In genomic region chr2:172348297-172348950, GRCm38 (mm10) we compare ENCODE assay signal across 10 mouse cellular contexts. TPM values are rescaled to one million over a fixed set of nuclear protein-coding genes. Genes with fewer than 3 reads are reported as not detected.
DNase-seq lines count a peak whose midpoint lies in the region; ATAC-seq and TF ChIP-seq lines count a peak whose summit lies in the region.
"Had no signal": no experiment of that assay in that cellular context is flagged by ENCODE, and none has a peak within 500 bp of the region (broad histone marks: within the 10 kb centered on the region; RNA-seq: fewer than 3 reads in every experiment).

No protein-coding gene starts in this region.

- no peak overlapping the region for H3K9ac ChIP-seq in neural tube, embryonic 11.5 days (ENCODE audit: low read length)
- H3K9ac ChIP-seq in heart, postnatal 0 days (replicated peaks; ENCODE audit: low read depth, low read length) = no peak overlapping the region
- peak overlapping the region; percentile 99 for H3K9ac ChIP-seq in liver, embryonic 16.5 days (ENCODE audit: low read depth, low read length)
- no peak overlapping the region for H3K9ac ChIP-seq in stomach, embryonic 16.5 days (ENCODE audit: low read length)

- H3K27ac ChIP-seq in neural tube, embryonic 11.5 days (ENCODE audit: low read depth, low read length) = no peak overlapping the region
- no peak overlapping the region for H3K27ac ChIP-seq in heart, postnatal 0 days (ENCODE audit: low read depth)
- H3K27ac ChIP-seq in liver, embryonic 16.5 days (ENCODE audit: low read length) = peak overlapping the region; percentile 98
- peak overlapping the region; percentile 71 for H3K27ac ChIP-seq in stomach, embryonic 16.5 days (ENCODE audit: low read length)
- H3K27ac ChIP-seq: heart, adult 2 months had no signal

- ATAC-seq in neural tube, embryonic 11.5 days (ENCODE audit: insufficient read depth, low FRiP score, low TSS enrichment) = no peak
- no peak for ATAC-seq in heart, postnatal 0 days (ENCODE audit: insufficient read depth, low read depth)
- peak; percentile 73 for ATAC-seq in liver, embryonic 16.5 days (ENCODE audit: low read depth)
- ATAC-seq in stomach, embryonic 16.5 days (ENCODE audit: insufficient read depth, low FRiP score) = no peak
- no peak for ATAC-seq in inflammation-experienced regulatory T-cells, adult 6 months
- ATAC-seq: Patski had no signal

- no peak for DNase-seq in neural tube, embryonic 11.5 days (ENCODE audit: low spot score)
- no peak for DNase-seq in neural tube, embryonic 10.5 days (ENCODE audit: extremely low spot score, low spot score)
- DNase-seq in heart, postnatal 0 days (ENCODE audit: low spot score) = peak; percentile 22
- no peak for DNase-seq in urinary bladder, adult 18-20 months (ENCODE audit: low spot score in 2 of 2)
- no peak for DNase-seq in cerebellum, adult 11 months

- TF ChIP-seq CTCF in heart, postnatal 0 days (IDR thresholded peaks at IDR 0.05; ENCODE audit: low read depth) = no peak

- H3K4me1 ChIP-seq in neural tube, embryonic 11.5 days (ENCODE audit: control insufficient read depth, insufficient read depth, low read length) = peaks cover 6% of the 10 kb centered on the region; the same call in 1 of the 2 replicates
- peaks cover 18% of the 10 kb centered on the region; the same call in 1 of the 2 replicates for H3K4me1 ChIP-seq in heart, postnatal 0 days (ENCODE audit: control insufficient read depth, insufficient read depth)
- H3K4me1 ChIP-seq in liver, embryonic 16.5 days (ENCODE audit: control insufficient read depth, low read depth, low read length) = peaks cover 53% of the 10 kb centered on the region
- peaks cover 29% of the 10 kb centered on the region for H3K4me1 ChIP-seq in stomach, embryonic 16.5 days (ENCODE audit: control insufficient read depth, insufficient read depth, low read length)

- H3K4me2 ChIP-seq in neural tube, embryonic 11.5 days (ENCODE audit: low read depth) = 0 out of 2 replicates have a peak overlapping the region, but pooled peaks have one; percentile 6
- H3K4me2 ChIP-seq in heart, postnatal 0 days (ENCODE audit: low read depth, low read length) = no peak overlapping the region
- H3K4me2 ChIP-seq in liver, embryonic 16.5 days (ENCODE audit: low read depth, low read length) = peak overlapping the region; percentile 76
- no peak overlapping the region for H3K4me2 ChIP-seq in stomach, embryonic 16.5 days (ENCODE audit: low read depth, low read length)

- no peaks in the 10 kb centered on the region for H3K27me3 ChIP-seq in neural tube, embryonic 11.5 days (ENCODE audit: control insufficient read depth, insufficient read depth, low read length)
- no peaks in the 10 kb centered on the region for H3K27me3 ChIP-seq in heart, postnatal 0 days (ENCODE audit: control insufficient read depth, insufficient read depth, low read length)
- no peaks in the 10 kb centered on the region for H3K27me3 ChIP-seq in liver, embryonic 16.5 days (ENCODE audit: control insufficient read depth, insufficient read depth, low read depth, low read length)
- H3K27me3 ChIP-seq in stomach, embryonic 16.5 days (ENCODE audit: control insufficient read depth, insufficient read depth, low read length) = no peaks in the 10 kb centered on the region
- H3K27me3 ChIP-seq: Patski had no signal

- TF ChIP-seq EP300 in heart, postnatal 0 days (IDR thresholded peaks at IDR 0.05; ENCODE audit: low read depth) = no peak

- H3K9me3 ChIP-seq in neural tube, embryonic 11.5 days (ENCODE audit: control insufficient read depth, low read length) = no peaks in the 10 kb centered on the region
- no peaks in the 10 kb centered on the region for H3K9me3 ChIP-seq in heart, postnatal 0 days (replicated peaks; ENCODE audit: control insufficient read depth, low read length)
- H3K9me3 ChIP-seq in liver, embryonic 16.5 days (replicated peaks; ENCODE audit: control insufficient read depth, low read length) = no peaks in the 10 kb centered on the region
- H3K9me3 ChIP-seq in stomach, embryonic 16.5 days (replicated peaks; ENCODE audit: control insufficient read depth, low read length) = 0 out of 2 replicates have a peak, but pooled peaks cover 2% of the 10 kb centered on the region

- no peaks in the 10 kb centered on the region for H3K36me3 ChIP-seq in neural tube, embryonic 11.5 days (ENCODE audit: control insufficient read depth, insufficient read depth, low read length)
- H3K36me3 ChIP-seq in heart, postnatal 0 days (replicated peaks; ENCODE audit: control insufficient read depth, insufficient read depth, low read length) = no peaks in the 10 kb centered on the region
- H3K36me3 ChIP-seq in liver, embryonic 16.5 days (ENCODE audit: control insufficient read depth, insufficient read depth) = peaks cover 38% of the 10 kb centered on the region
- H3K36me3 ChIP-seq in stomach, embryonic 16.5 days (ENCODE audit: control insufficient read depth, insufficient read depth, low read length) = no peaks in the 10 kb centered on the region

- H3K4me3 ChIP-seq in neural tube, embryonic 11.5 days (ENCODE audit: low read depth, low read length) = no peak overlapping the region
- no peak overlapping the region for H3K4me3 ChIP-seq in heart, postnatal 0 days (ENCODE audit: low read depth, low read length)
- H3K4me3 ChIP-seq in liver, embryonic 16.5 days (ENCODE audit: low read depth, low read length) = peak overlapping the region; percentile 98
- H3K4me3 ChIP-seq in stomach, embryonic 16.5 days (replicated peaks; ENCODE audit: low read length) = no peak overlapping the region
- H3K4me3 ChIP-seq: heart, adult 2 months had no signal

- 55% methylated on average over 3 of the region's 3 CpGs for WGBS in neural tube, embryonic 11.5 days
- 26% methylated on average over 3 of the region's 3 CpGs for WGBS in heart, postnatal 0 days
- WGBS in liver, embryonic 16.5 days (ENCODE audit: insufficient replicate concordance) = 9% methylated on average over 3 of the region's 3 CpGs
- 17% methylated on average over 3 of the region's 3 CpGs for WGBS in stomach, embryonic 16.5 days

RNA-seq across cellular contexts. Expression of gene Fam210b, which starts 3.1 kb away (rescaled TPM):
- 36.7 and 42.2 TPM in 2 replicates for polyA plus RNA-seq in neural tube, embryonic 11.5 days (2014; fragmentation: Nextera tagmentation; extraction: Ambion mirVana)
- total RNA-seq in heart, postnatal 0 days (2014; rRNA removed; ENCODE audit: low replicate concordance) = 3.3 and 6.6 TPM in 2 replicates
- polyA plus RNA-seq in heart, postnatal 0 days (2015; fragmentation: Nextera tagmentation; extraction: Ambion mirVana) = 9.4 and 10.0 TPM in 2 replicates
- polyA plus RNA-seq in liver, embryonic 16.5 days (2015; fragmentation: Nextera tagmentation; extraction: Ambion mirVana) = 136 and 144 TPM in 2 replicates
- polyA plus RNA-seq in stomach, embryonic 16.5 days (2015; fragmentation: Nextera tagmentation; extraction: Ambion mirVana) = 21.6 and 23.6 TPM in 2 replicates
- polyA plus RNA-seq in inflammation-experienced regulatory T-cells, adult 6 months (2017; shearing (Covaris generic)) = 1 to 10 TPM; 7.7 to 9.5 (median 8.1) TPM

RNA-seq across cellular contexts. Expression of gene Aurka, which starts 21.9 kb away (rescaled TPM):
- polyA plus RNA-seq in neural tube, embryonic 11.5 days (2014; fragmentation: Nextera tagmentation; extraction: Ambion mirVana) = 154 and 156 TPM in 2 replicates
- total RNA-seq in heart, postnatal 0 days (2014; rRNA removed; ENCODE audit: low replicate concordance) = 36.6 and 54.8 TPM in 2 replicates
- 23.9 and 25.5 TPM in 2 replicates for polyA plus RNA-seq in heart, postnatal 0 days (2015; fragmentation: Nextera tagmentation; extraction: Ambion mirVana)
- 118 and 130 TPM in 2 replicates for polyA plus RNA-seq in liver, embryonic 16.5 days (2015; fragmentation: Nextera tagmentation; extraction: Ambion mirVana)
- 81.6 and 82.0 TPM in 2 replicates for polyA plus RNA-seq in stomach, embryonic 16.5 days (2015; fragmentation: Nextera tagmentation; extraction: Ambion mirVana)
- 10 to 100 TPM in 1 of 3 experiments, 1 to 10 TPM in 2; 6.8 to 41.3 (median 7.5) TPM for polyA plus RNA-seq in inflammation-experienced regulatory T-cells, adult 6 months (2017; shearing (Covaris generic))

RNA-seq across cellular contexts. Expression of gene Cstf1, which starts 22.1 kb away (rescaled TPM):
- polyA plus RNA-seq in neural tube, embryonic 11.5 days (2014; fragmentation: Nextera tagmentation; extraction: Ambion mirVana) = 45.6 and 46.2 TPM in 2 replicates
- total RNA-seq in heart, postnatal 0 days (2014; rRNA removed; ENCODE audit: low replicate concordance) = 24.0 and 39.0 TPM in 2 replicates
- 18.9 and 20.3 TPM in 2 replicates for polyA plus RNA-seq in heart, postnatal 0 days (2015; fragmentation: Nextera tagmentation; extraction: Ambion mirVana)
- polyA plus RNA-seq in liver, embryonic 16.5 days (2015; fragmentation: Nextera tagmentation; extraction: Ambion mirVana) = 18.8 and 19.6 TPM in 2 replicates
- polyA plus RNA-seq in stomach, embryonic 16.5 days (2015; fragmentation: Nextera tagmentation; extraction: Ambion mirVana) = 30.1 and 31.2 TPM in 2 replicates
- polyA plus RNA-seq in inflammation-experienced regulatory T-cells, adult 6 months (2017; shearing (Covaris generic)) = 10 to 100 TPM; 28.1 to 31.5 (median 28.8) TPM

RNA-seq across cellular contexts. Expression of gene Cass4, which starts 45.2 kb away (rescaled TPM):
- polyA plus RNA-seq in neural tube, embryonic 11.5 days (2014; fragmentation: Nextera tagmentation; extraction: Ambion mirVana) = 0.14 and 0.36 TPM in 2 replicates
- total RNA-seq in heart, postnatal 0 days (2014; rRNA removed; ENCODE audit: low replicate concordance) = 0.19 and 1.1 TPM in 2 replicates
- polyA plus RNA-seq in heart, postnatal 0 days (2015; fragmentation: Nextera tagmentation; extraction: Ambion mirVana) = 0.16 and 0.20 TPM in 2 replicates
- 0.56 and 0.77 TPM in 2 replicates for polyA plus RNA-seq in liver, embryonic 16.5 days (2015; fragmentation: Nextera tagmentation; extraction: Ambion mirVana)
- 0.18 and 0.44 TPM in 2 replicates for polyA plus RNA-seq in stomach, embryonic 16.5 days (2015; fragmentation: Nextera tagmentation; extraction: Ambion mirVana)
- polyA plus RNA-seq in inflammation-experienced regulatory T-cells, adult 6 months (2017; shearing (Covaris generic)) = 10 to 100 TPM in 2 of 3 experiments, 1 to 10 TPM in 1; 9.0 to 14.1 (median 10.6) TPM
- polyA plus RNA-seq: Patski had no signal

Comparison
In these comparisons a context has a peak if more than half of its experiments do, and no peak if none do; other contexts are left out.
1. H3K27ac ChIP-seq: peak in liver, embryonic 16.5 days (single experiment) and stomach, embryonic 16.5 days (single experiment); none in neural tube, embryonic 11.5 days (single experiment) and heart, postnatal 0 days (single experiment).
2. H3K4me2 ChIP-seq: peak in neural tube, embryonic 11.5 days (single experiment) and liver, embryonic 16.5 days (single experiment); none in heart, postnatal 0 days (single experiment) and stomach, embryonic 16.5 days (single experiment).